Comparison of ENCODE assay signal across 8 mouse cellular contexts in genomic region chr19:10947219-10947618, GRCm38 (mm10). TPM values are rescaled to one million over a fixed set of nuclear protein-coding genes. Genes with fewer than 3 reads are reported as not detected.
DNase-seq lines count a peak whose midpoint lies in the region; ATAC-seq and TF ChIP-seq lines count a peak whose summit lies in the region.

No protein-coding gene starts in this region.

- H3K9me3 ChIP-seq in kidney, embryonic 16.5 days (ENCODE audit: low read length): no peaks in the 10 kb centered on the region
- no peaks in the 10 kb centered on the region for H3K9me3 ChIP-seq in embryonic facial prominence, embryonic 12.5 days
- H3K9me3 ChIP-seq in limb, embryonic 10.5 days (replicated peaks): no peaks in the 10 kb centered on the region

- WGBS in kidney, embryonic 16.5 days: 84% methylated on average over 5 of the region's 5 CpGs
- 89% methylated on average over 5 of the region's 5 CpGs for WGBS in embryonic facial prominence, embryonic 12.5 days
- WGBS in limb, embryonic 10.5 days: 87% methylated on average over 5 of the region's 5 CpGs

- DNase-seq in kidney, adult 8-10 months: no peak
- no peak for DNase-seq in limb, embryonic 10.5 days (ENCODE audit: low spot score)
- DNase-seq in urinary bladder, postnatal 4 days (ENCODE audit: low spot score in 2 of 2): no peak
- no peak for DNase-seq in spleen, postnatal 10 days (ENCODE audit: low spot score in 2 of 2)
- DNase-seq in cerebellum, adult 11 months: no peak

- TF ChIP-seq POLR2A in myocyte (IDR thresholded peaks at IDR 0.05; ENCODE audit: insufficient read length, low read depth): no peak

- peak overlapping the region; percentile 100 for H3K4me2 ChIP-seq in kidney, embryonic 16.5 days (replicated peaks; ENCODE audit: low read depth, low read length)
- H3K4me2 ChIP-seq in embryonic facial prominence, embryonic 12.5 days (replicated peaks): peak overlapping the region; percentile 100
- peak overlapping the region; percentile 82 for H3K4me2 ChIP-seq in myocyte (ENCODE audit: low read depth)

- no peaks in the 10 kb centered on the region for H3K27me3 ChIP-seq in kidney, embryonic 16.5 days (ENCODE audit: insufficient read depth, low read length)
- H3K27me3 ChIP-seq in embryonic facial prominence, embryonic 12.5 days: no peaks in the 10 kb centered on the region
- H3K27me3 ChIP-seq in limb, embryonic 10.5 days (ENCODE audit: low read depth, poor library complexity, severe bottlenecking): no peaks in the 10 kb centered on the region
- H3K27me3 ChIP-seq in myocyte (ENCODE audit: control insufficient read depth, insufficient read depth, insufficient read length): no peaks in the 10 kb centered on the region

- peaks cover 30% of the 10 kb centered on the region for H3K79me2 ChIP-seq in myocyte (ENCODE audit: control insufficient read depth, insufficient read depth)

- peaks cover 31% of the 10 kb centered on the region for H3K4me1 ChIP-seq in kidney, embryonic 16.5 days (ENCODE audit: insufficient read depth, low read length)
- peaks cover 30% of the 10 kb centered on the region for H3K4me1 ChIP-seq in embryonic facial prominence, embryonic 12.5 days
- H3K4me1 ChIP-seq in limb, embryonic 10.5 days: peaks cover 27% of the 10 kb centered on the region

- H3ac ChIP-seq in myocyte (ENCODE audit: control insufficient read depth, insufficient read length): peak overlapping the region; percentile 34

- H3K4me3 ChIP-seq in kidney, embryonic 16.5 days (ENCODE audit: low read length): peak overlapping the region; percentile 89
- peak overlapping the region; percentile 87 for H3K4me3 ChIP-seq in embryonic facial prominence, embryonic 12.5 days
- H3K4me3 ChIP-seq in limb, embryonic 10.5 days: peak overlapping the region; percentile 95
- H3K4me3 ChIP-seq in myocyte: peak overlapping the region; percentile 95

- peak overlapping the region; percentile 87 for H3K9ac ChIP-seq in kidney, embryonic 16.5 days (replicated peaks; ENCODE audit: low read length)
- H3K9ac ChIP-seq in embryonic facial prominence, embryonic 12.5 days: peak overlapping the region; percentile 84

- ATAC-seq in kidney, embryonic 16.5 days (ENCODE audit: low FRiP score, low TSS enrichment): no peak
- no peak for ATAC-seq in embryonic facial prominence, embryonic 12.5 days (ENCODE audit: insufficient number of reproducible peaks, insufficient read depth, low FRiP score, low TSS enrichment)

- H3K36me3 ChIP-seq in kidney, embryonic 16.5 days (ENCODE audit: insufficient read depth, low read length): peaks cover 31% of the 10 kb centered on the region
- peaks cover 39% of the 10 kb centered on the region for H3K36me3 ChIP-seq in embryonic facial prominence, embryonic 12.5 days
- H3K36me3 ChIP-seq in limb, embryonic 10.5 days: peaks cover 49% of the 10 kb centered on the region
- peaks cover 7% of the 10 kb centered on the region for H3K36me3 ChIP-seq in myocyte (ENCODE audit: control insufficient read depth, insufficient read depth)

- H3K27ac ChIP-seq in kidney, embryonic 16.5 days (ENCODE audit: low read length): no peak overlapping the region
- H3K27ac ChIP-seq in embryonic facial prominence, embryonic 12.5 days: no peak overlapping the region
- H3K27ac ChIP-seq in limb, embryonic 10.5 days: no peak overlapping the region

TF ChIP-seq in myocyte, 11 proteins besides CTCF, POLR2A, EP300 and RAD21:
- TF ChIP-seq USF1 (IDR thresholded peaks at IDR 0.05; ENCODE audit: low read depth) (no peak), E2F4 (IDR thresholded peaks at IDR 0.05; ENCODE audit: insufficient read depth) (no peak), POLR2AphosphoS2 (IDR thresholded peaks at IDR 0.05; ENCODE audit: insufficient read length, low read depth) (no peak), REST (IDR thresholded peaks at IDR 0.05; ENCODE audit: insufficient read depth, insufficient read length) (no peak), MAX (IDR thresholded peaks at IDR 0.05; ENCODE audit: low read depth) (no peak)

RNA-seq across cellular contexts. Expression of gene Ccdc86, which starts 1.8 kb away (rescaled TPM):
- polyA plus RNA-seq in kidney, embryonic 16.5 days (2015; fragmentation: Nextera tagmentation; extraction: Ambion mirVana): 32.2 and 33.5 TPM in 2 replicates
- 32.3 and 32.8 TPM in 2 replicates for polyA plus RNA-seq in embryonic facial prominence, embryonic 12.5 days (2016; fragmentation: Nextera tagmentation; extraction: Ambion mirVana)
- 46.8 and 62.9 TPM in 2 replicates for polyA plus RNA-seq in limb, embryonic 10.5 days (2016; fragmentation: Nextera tagmentation; extraction: Ambion mirVana)
- polyA plus RNA-seq in myocyte (2012; fragmentation: generic; extraction: Trizol): 33.1 TPM

RNA-seq across cellular contexts. Expression of gene Ptgdr2, which starts 10.3 kb away (rescaled TPM):
- polyA plus RNA-seq in kidney, embryonic 16.5 days (2015; fragmentation: Nextera tagmentation; extraction: Ambion mirVana): 0.10 TPM in 1 of 2 replicates, not detected in the other
- 0.14 and 0.18 TPM in 2 replicates for polyA plus RNA-seq in embryonic facial prominence, embryonic 12.5 days (2016; fragmentation: Nextera tagmentation; extraction: Ambion mirVana)
- 0.08 TPM in 2 replicates for polyA plus RNA-seq in limb, embryonic 10.5 days (2016; fragmentation: Nextera tagmentation; extraction: Ambion mirVana)
- 0.10 TPM for polyA plus RNA-seq in myocyte (2012; fragmentation: generic; extraction: Trizol)

RNA-seq across cellular contexts. Expression of gene Zp1, which starts 26.8 kb away (rescaled TPM):
- polyA plus RNA-seq in kidney, embryonic 16.5 days (2015; fragmentation: Nextera tagmentation; extraction: Ambion mirVana): not detected in 2 replicates
- 0.10 TPM in 1 of 2 replicates, not detected in the other for polyA plus RNA-seq in embryonic facial prominence, embryonic 12.5 days (2016; fragmentation: Nextera tagmentation; extraction: Ambion mirVana)
- not detected in 2 replicates for polyA plus RNA-seq in limb, embryonic 10.5 days (2016; fragmentation: Nextera tagmentation; extraction: Ambion mirVana)
- polyA plus RNA-seq in myocyte (2012; fragmentation: generic; extraction: Trizol): 0.05 TPM

RNA-seq across cellular contexts. Expression of gene Ms4a10, which starts 27.3 kb away (rescaled TPM):
- polyA plus RNA-seq in kidney, embryonic 16.5 days (2015; fragmentation: Nextera tagmentation; extraction: Ambion mirVana): not detected in 2 replicates
- polyA plus RNA-seq in embryonic facial prominence, embryonic 12.5 days (2016; fragmentation: Nextera tagmentation; extraction: Ambion mirVana): not detected in 2 replicates
- polyA plus RNA-seq in limb, embryonic 10.5 days (2016; fragmentation: Nextera tagmentation; extraction: Ambion mirVana): not detected in 2 replicates
- polyA plus RNA-seq in myocyte (2012; fragmentation: generic; extraction: Trizol): 0.30 TPM

RNA-seq across cellular contexts. Expression of gene Ms4a15, which starts 45.8 kb away (rescaled TPM):
- not detected in 2 replicates for polyA plus RNA-seq in kidney, embryonic 16.5 days (2015; fragmentation: Nextera tagmentation; extraction: Ambion mirVana)
- polyA plus RNA-seq in embryonic facial prominence, embryonic 12.5 days (2016; fragmentation: Nextera tagmentation; extraction: Ambion mirVana): not detected in 2 replicates
- not detected in 2 replicates for polyA plus RNA-seq in limb, embryonic 10.5 days (2016; fragmentation: Nextera tagmentation; extraction: Ambion mirVana)
- polyA plus RNA-seq in myocyte (2012; fragmentation: generic; extraction: Trizol): not detected
